Mouse (Mus musculus): ENCODE data around the gene Cbs. TPM values are rescaled to one million over a fixed set of nuclear protein-coding genes. Genes with fewer than 3 reads are reported as not detected.
"Not testable (repeated sequence)": the region's sequence is repeated elsewhere in the genome, so short reads cannot be mapped to it uniquely, and the experiment has no call there.

Gene Cbs
- polyA plus RNA-seq, 1 experiment from 2014 or later, result 0.88 TPM

- not testable (repeated sequence) for ATAC-seq (replicated peaks; ENCODE audit: extremely low read depth, insufficient read depth, low FRiP score); H3K27me3 ChIP-seq (ENCODE audit: control insufficient read depth, insufficient read depth, low read length); H3K4me2 ChIP-seq (ENCODE audit: low read depth, low read length); H3K4me1 ChIP-seq (ENCODE audit: control insufficient read depth, insufficient read depth, low read length); H3K9me3 ChIP-seq (replicated peaks; ENCODE audit: control insufficient read depth, low read length); H3K9ac ChIP-seq (ENCODE audit: low read length); H3K27ac ChIP-seq (ENCODE audit: low read length); H3K36me3 ChIP-seq (ENCODE audit: control insufficient read depth, insufficient read depth); H3K4me3 ChIP-seq (ENCODE audit: low read length)
- WGBS, result 89% methylated on average over 3 of the region's 3 CpGs
Measured at GRCm38 (mm10) chr17:31609173-31609572, 27.9 kb downstream of the Cbs start.

DNA sequence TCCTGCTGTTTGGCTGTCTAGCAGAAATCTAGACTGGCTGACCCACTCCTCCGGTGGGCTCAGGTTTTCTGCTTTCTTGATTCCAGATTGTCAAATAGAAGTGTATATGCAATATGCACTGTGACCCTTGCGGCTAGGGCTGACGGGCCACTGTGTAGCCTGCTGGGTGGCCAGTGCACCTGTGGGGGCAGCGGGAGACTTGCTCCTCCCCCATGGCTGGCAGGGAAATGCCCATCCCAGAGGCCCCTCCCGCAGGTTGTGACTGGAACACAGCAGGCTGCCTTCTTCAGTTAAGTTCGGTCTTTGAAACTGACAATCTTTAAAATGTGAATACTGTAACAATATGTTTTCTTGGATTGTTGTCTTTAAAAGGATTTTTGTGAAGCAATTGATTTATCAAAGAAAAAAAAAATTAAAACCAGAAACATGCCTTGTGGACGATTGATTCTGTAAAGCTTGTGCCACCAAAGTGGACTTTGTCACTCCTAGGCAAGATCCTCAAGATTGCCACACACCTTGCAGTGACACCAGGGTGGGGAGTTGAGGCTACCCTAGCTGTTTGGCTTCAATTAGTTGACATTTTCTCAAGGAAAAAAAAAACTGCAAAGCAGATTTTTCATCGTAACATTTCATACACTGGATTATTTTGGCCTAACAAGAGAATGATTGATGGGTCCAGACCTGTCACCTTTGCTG is 29.6 kb downstream of the Cbs start:
- WGBS, result 82% methylated on average over 8 of the region's 8 CpGs
- Histone ChIP-seq H3K27ac (ENCODE audit: low read length) (no peak overlapping the region), H3K4me2 (ENCODE audit: low read depth, low read length) (no peak overlapping the region), H3K4me3 (ENCODE audit: low read length) (no peak overlapping the region), H3K27me3 (ENCODE audit: control insufficient read depth, insufficient read depth, low read length) (no peaks in the 10 kb centered on the region), H3K9ac (ENCODE audit: low read length) (no peak overlapping the region), H3K4me1 (ENCODE audit: control insufficient read depth, insufficient read depth, low read length) (no peaks in the 10 kb centered on the region), H3K9me3 (replicated peaks; ENCODE audit: control insufficient read depth, low read length) (no peaks in the 10 kb centered on the region), H3K36me3 (ENCODE audit: control insufficient read depth, insufficient read depth) (peaks cover 16% of the 10 kb centered on the region)
- no peak for ATAC-seq (replicated peaks; ENCODE audit: extremely low read depth, insufficient read depth, low FRiP score)

- Histone ChIP-seq H3K36me3 (ENCODE audit: control insufficient read depth, insufficient read depth) (peaks cover 16% of the 10 kb centered on the region), H3K9ac (ENCODE audit: low read length) (no peak overlapping the region), H3K27ac (ENCODE audit: low read length) (no peak overlapping the region), H3K27me3 (ENCODE audit: control insufficient read depth, insufficient read depth, low read length) (no peaks in the 10 kb centered on the region), H3K9me3 (replicated peaks; ENCODE audit: control insufficient read depth, low read length) (no peaks in the 10 kb centered on the region), H3K4me1 (ENCODE audit: control insufficient read depth, insufficient read depth, low read length) (no peaks in the 10 kb centered on the region), H3K4me3 (ENCODE audit: low read length) (no peak overlapping the region), H3K4me2 (ENCODE audit: low read depth, low read length) (no peak overlapping the region)
- no peak for ATAC-seq (replicated peaks; ENCODE audit: extremely low read depth, insufficient read depth, low FRiP score)
- 85% methylated on average over 7 of the region's 7 CpGs for WGBS
Measured at GRCm38 (mm10) chr17:31606424-31606823, 30.6 kb downstream of the Cbs start.

DNA sequence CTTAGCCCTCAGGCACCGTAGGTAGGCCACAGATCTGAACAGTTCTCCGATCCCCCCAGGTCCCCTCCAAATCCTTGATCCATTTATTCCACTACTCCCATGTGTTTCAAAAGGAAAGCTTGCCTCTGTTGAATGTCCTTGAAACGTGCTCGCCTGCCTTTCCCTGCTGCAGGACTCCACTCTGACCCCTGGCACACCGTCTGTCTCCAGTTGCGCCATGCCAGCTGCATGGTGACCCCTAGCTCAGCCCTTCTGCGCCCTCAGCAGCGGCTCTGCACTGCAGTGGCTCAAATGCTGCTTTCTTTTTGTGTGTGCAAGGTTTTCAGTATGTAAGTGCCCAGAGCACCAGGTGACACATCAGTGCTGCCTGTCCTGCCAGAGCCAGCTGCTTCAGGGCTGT is 38.4 kb downstream of the Cbs start:
- Histone ChIP-seq H3K36me3 (ENCODE audit: control insufficient read depth, insufficient read depth) (peaks cover 17% of the 10 kb centered on the region; the same call in 1 of the 2 replicates), H3K27ac (ENCODE audit: low read length) (no peak overlapping the region)
- WGBS, result 85% methylated on average over 8 of the region's 8 CpGs

GRCm38 (mm10) chr17:31597957-31598356 is 39.1 kb downstream of the Cbs start:
- Histone ChIP-seq H3K9me3 (replicated peaks; ENCODE audit: control insufficient read depth, low read length) (no peaks in the 10 kb centered on the region), H3K27ac (ENCODE audit: low read length) (no peak overlapping the region), H3K27me3 (ENCODE audit: control insufficient read depth, insufficient read depth, low read length) (no peaks in the 10 kb centered on the region), H3K9ac (ENCODE audit: low read length) (no peak overlapping the region), H3K4me3 (ENCODE audit: low read length) (no peak overlapping the region), H3K4me2 (ENCODE audit: low read depth, low read length) (no peak overlapping the region), H3K36me3 (ENCODE audit: control insufficient read depth, insufficient read depth) (peaks cover 13% of the 10 kb centered on the region; the same call in 1 of the 2 replicates), H3K4me1 (ENCODE audit: control insufficient read depth, insufficient read depth, low read length) (no peaks in the 10 kb centered on the region)
- ATAC-seq (replicated peaks; ENCODE audit: extremely low read depth, insufficient read depth, low FRiP score), result no peak
- 87% methylated on average over 9 of the region's 9 CpGs for WGBS

More for the DNA sequence above, 38.4 kb downstream of the Cbs start:
- Histone ChIP-seq H3K27me3 (ENCODE audit: control insufficient read depth, insufficient read depth, low read length) (no peaks in the 10 kb centered on the region), H3K9ac (ENCODE audit: low read length) (no peak overlapping the region), H3K4me1 (ENCODE audit: control insufficient read depth, insufficient read depth, low read length) (no peaks in the 10 kb centered on the region), H3K4me3 (ENCODE audit: low read length) (no peak overlapping the region), H3K4me2 (ENCODE audit: low read depth, low read length) (no peak overlapping the region), H3K9me3 (replicated peaks; ENCODE audit: control insufficient read depth, low read length) (no peaks in the 10 kb centered on the region)
- ATAC-seq (replicated peaks; ENCODE audit: extremely low read depth, insufficient read depth, low FRiP score), result no peak

DNA sequence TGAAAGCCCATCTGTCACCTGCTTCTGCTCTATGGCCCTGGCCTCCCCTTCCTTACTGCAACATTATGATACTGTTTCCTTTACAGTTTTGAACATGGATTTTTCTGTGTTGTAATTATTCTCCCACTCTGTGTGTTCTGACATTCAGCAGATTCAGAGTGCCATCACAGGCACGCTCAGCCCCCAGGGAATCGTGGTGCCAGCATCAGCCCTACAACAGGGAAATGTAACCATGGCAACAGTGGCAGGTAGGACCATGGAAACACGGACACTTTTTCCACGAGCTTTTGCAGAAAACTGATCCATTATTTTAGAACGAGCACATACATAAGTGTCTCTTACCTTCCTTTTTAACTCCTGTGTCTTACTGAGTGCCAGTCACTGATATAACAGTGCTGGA is 42.0 kb downstream of the Cbs start:
- Histone ChIP-seq H3K36me3 (ENCODE audit: control insufficient read depth, insufficient read depth) (peaks cover 9% of the 10 kb centered on the region; the same call in 1 of the 2 replicates), H3K9ac (ENCODE audit: low read length) (no peak overlapping the region), H3K4me2 (ENCODE audit: low read depth, low read length) (no peak overlapping the region), H3K4me3 (ENCODE audit: low read length) (no peak overlapping the region), H3K9me3 (replicated peaks; ENCODE audit: control insufficient read depth, low read length) (no peaks in the 10 kb centered on the region), H3K27ac (ENCODE audit: low read length) (no peak overlapping the region), H3K27me3 (ENCODE audit: control insufficient read depth, insufficient read depth, low read length) (no peaks in the 10 kb centered on the region), H3K4me1 (ENCODE audit: control insufficient read depth, insufficient read depth, low read length) (no peaks in the 10 kb centered on the region)
- no peak for ATAC-seq (replicated peaks; ENCODE audit: extremely low read depth, insufficient read depth, low FRiP score)
- 81% methylated on average over 5 of the region's 5 CpGs for WGBS

DNA sequence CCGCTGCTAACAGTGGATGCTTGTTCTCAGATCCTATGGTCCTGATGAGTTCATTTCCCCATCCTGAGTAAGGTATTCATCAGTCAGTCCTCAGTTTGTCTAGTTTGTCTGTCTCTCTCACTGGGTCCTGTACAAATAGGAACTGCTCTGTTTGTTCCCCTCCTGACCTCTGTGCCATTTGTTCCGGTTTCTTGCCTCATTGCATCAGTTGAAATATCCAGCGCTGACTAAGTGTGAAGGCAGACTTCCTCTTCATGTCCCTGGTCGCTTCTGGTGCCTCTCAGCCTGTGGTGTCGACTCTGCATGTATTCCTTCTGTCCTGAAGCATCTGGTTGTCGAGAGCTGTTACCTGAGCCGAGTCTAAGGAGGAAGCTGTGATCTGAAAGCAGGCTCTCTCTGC is 42.4 kb downstream of the Cbs start:
- 70% methylated on average over 7 of the region's 7 CpGs for WGBS
- no peaks in the 10 kb centered on the region for H3K27me3 ChIP-seq (ENCODE audit: control insufficient read depth, insufficient read depth, low read length)

GRCm38 (mm10) chr17:31590846-31591245 is 46.2 kb downstream of the Cbs start:
- Histone ChIP-seq H3K4me2 (ENCODE audit: low read depth, low read length) (no peak overlapping the region), H3K9ac (ENCODE audit: low read length) (no peak overlapping the region), H3K9me3 (replicated peaks; ENCODE audit: control insufficient read depth, low read length) (no peaks in the 10 kb centered on the region), H3K4me1 (ENCODE audit: control insufficient read depth, insufficient read depth, low read length) (no peaks in the 10 kb centered on the region), H3K4me3 (ENCODE audit: low read length) (no peak overlapping the region), H3K27ac (ENCODE audit: low read length) (no peak overlapping the region), H3K36me3 (ENCODE audit: control insufficient read depth, insufficient read depth) (peaks cover 9% of the 10 kb centered on the region; the same call in 1 of the 2 replicates), H3K27me3 (ENCODE audit: control insufficient read depth, insufficient read depth, low read length) (no peaks in the 10 kb centered on the region)
- WGBS, result 64% methylated on average over 11 of the region's 11 CpGs
- no peak for ATAC-seq (replicated peaks; ENCODE audit: extremely low read depth, insufficient read depth, low FRiP score)

More for the DNA sequence above, 42.4 kb downstream of the Cbs start:
- Histone ChIP-seq H3K4me3 (ENCODE audit: low read length) (no peak overlapping the region), H3K4me2 (ENCODE audit: low read depth, low read length) (no peak overlapping the region), H3K9me3 (replicated peaks; ENCODE audit: control insufficient read depth, low read length) (no peaks in the 10 kb centered on the region), H3K4me1 (ENCODE audit: control insufficient read depth, insufficient read depth, low read length) (no peaks in the 10 kb centered on the region), H3K36me3 (ENCODE audit: control insufficient read depth, insufficient read depth) (peaks cover 6% of the 10 kb centered on the region; the same call in 1 of the 2 replicates), H3K27ac (ENCODE audit: low read length) (no peak overlapping the region), H3K9ac (ENCODE audit: low read length) (no peak overlapping the region)
- ATAC-seq (replicated peaks; ENCODE audit: extremely low read depth, insufficient read depth, low FRiP score), result no peak

DNA sequence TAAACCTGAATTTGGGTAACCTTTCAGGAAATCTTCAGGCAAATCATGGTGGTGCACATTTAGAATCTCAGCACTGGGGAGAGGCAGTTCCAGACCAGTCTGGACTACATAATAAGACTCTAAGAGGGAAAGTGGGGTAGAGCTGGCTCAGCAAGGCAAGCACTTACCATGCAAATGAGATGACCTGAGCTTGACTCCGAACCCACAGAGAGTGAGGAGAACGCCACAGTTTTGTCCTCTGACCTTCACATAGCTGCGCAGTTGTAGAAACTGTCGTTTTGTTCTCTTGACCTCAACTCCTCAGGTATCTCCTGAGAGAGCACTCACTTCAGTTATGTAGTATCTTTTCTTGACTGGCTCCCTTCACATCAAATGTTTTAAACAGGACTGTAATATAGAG is 48.3 kb downstream of the Cbs start:
- H3K36me3 ChIP-seq (ENCODE audit: control insufficient read depth, insufficient read depth), result peaks cover 6% of the 10 kb centered on the region; the same call in 1 of the 2 replicates
- no peak overlapping the region for H3K9ac ChIP-seq (ENCODE audit: low read length)
- peaks cover under 1% of the 10 kb centered on the region; the same call in 1 of the 2 replicates for H3K4me1 ChIP-seq (ENCODE audit: control insufficient read depth, insufficient read depth, low read length)
- H3K9me3 ChIP-seq (replicated peaks; ENCODE audit: control insufficient read depth, low read length), result no peaks in the 10 kb centered on the region
- no peak overlapping the region for H3K27ac ChIP-seq (ENCODE audit: low read length)
- no peak overlapping the region for H3K4me2 ChIP-seq (ENCODE audit: low read depth, low read length)
- no peaks in the 10 kb centered on the region for H3K27me3 ChIP-seq (ENCODE audit: control insufficient read depth, insufficient read depth, low read length)
- H3K4me3 ChIP-seq (ENCODE audit: low read length), result no peak overlapping the region
- WGBS, result 61% methylated on average over 4 of the region's 4 CpGs
- no peak for ATAC-seq (replicated peaks; ENCODE audit: extremely low read depth, insufficient read depth, low FRiP score)

All from heart, embryonic 16.5 days (tissue).